Mouse (Mus musculus) liver, adult (tissue): ENCODE results near the gene Rhoa.

Experiments
- GATA4 ChIP-seq: IDR thresholded peaks from 2 replicates; pipeline ENCODE4 v1.6.1; 2014; ENCODE audit warnings: mild to moderate bottlenecking, low read length; ENCODE audit not compliant: insufficient replicate concordance

Gene Rhoa

GRCm38 (mm10) chr9:108318462-108318861 is 12.5 kb downstream of the Rhoa start:
- no peak for TF ChIP-seq GATA4

GRCm38 (mm10) chr9:108324784-108325183 is 18.9 kb downstream of the Rhoa start:
- no peak for TF ChIP-seq GATA4

GRCm38 (mm10) chr9:108325811-108326210 is 19.9 kb downstream of the Rhoa start:
- TF ChIP-seq GATA4, result peak; percentile 27; the same call in 1 of the 2 replicates

- TF ChIP-seq GATA4, result no peak
Observed at GRCm38 (mm10) chr9:108337848-108338550, 32.1 kb downstream of the Rhoa start.

GRCm38 (mm10) chr9:108338551-108338885 is 32.6 kb downstream of the Rhoa start:
- TF ChIP-seq GATA4, result no peak

GRCm38 (mm10) chr9:108338886-108339781 is 33.2 kb downstream of the Rhoa start, which contains the start of gene Gpx1:
TSS of gene Gpx1 (plus strand) at chr9:108338903.
- peak; percentile 25; the same call in 1 of the 2 replicates for TF ChIP-seq GATA4

GRCm38 (mm10) chr9:108339886-108340257 is 33.9 kb downstream of the Rhoa start:
- no peak for TF ChIP-seq GATA4

GRCm38 (mm10) chr9:108340258-108341138 is 34.6 kb downstream of the Rhoa start:
- TF ChIP-seq GATA4, result no peak

GRCm38 (mm10) chr9:108341139-108341475 is 35.2 kb downstream of the Rhoa start:
- no peak for TF ChIP-seq GATA4

- TF ChIP-seq GATA4, result no peak
Observed at GRCm38 (mm10) chr9:108341801-108342200, 35.9 kb downstream of the Rhoa start.

- TF ChIP-seq GATA4, result no peak
Observed at GRCm38 (mm10) chr9:108342301-108342831, 36.4 kb downstream of the Rhoa start.

- TF ChIP-seq GATA4, result no peak
Observed at GRCm38 (mm10) chr9:108343331-108343730, 37.4 kb downstream of the Rhoa start.

- TF ChIP-seq GATA4, result no peak
Observed at GRCm38 (mm10) chr9:108343835-108344234, 37.9 kb downstream of the Rhoa start.

- TF ChIP-seq GATA4, result no peak
Observed at GRCm38 (mm10) chr9:108344471-108344870, 38.5 kb downstream of the Rhoa start.

- no peak for TF ChIP-seq GATA4
Observed at GRCm38 (mm10) chr9:108347024-108347423, 41.1 kb downstream of the Rhoa start.
